Mouse (Mus musculus) E14TG2a.4 (cell line): ENCODE data around the gene Notch2.

Experiments
- CTCF ChIP-seq: conservative IDR thresholded peaks from 2 replicates; pipeline ENCODE4 v1.5.1; 2014; ENCODE audit warnings: low read length
- POU5F1 ChIP-seq: IDR thresholded peaks from 2 replicates; pipeline ENCODE4 v1.6.1; 2014; ENCODE audit warnings: low read length, borderline replicate concordance

DNA sequence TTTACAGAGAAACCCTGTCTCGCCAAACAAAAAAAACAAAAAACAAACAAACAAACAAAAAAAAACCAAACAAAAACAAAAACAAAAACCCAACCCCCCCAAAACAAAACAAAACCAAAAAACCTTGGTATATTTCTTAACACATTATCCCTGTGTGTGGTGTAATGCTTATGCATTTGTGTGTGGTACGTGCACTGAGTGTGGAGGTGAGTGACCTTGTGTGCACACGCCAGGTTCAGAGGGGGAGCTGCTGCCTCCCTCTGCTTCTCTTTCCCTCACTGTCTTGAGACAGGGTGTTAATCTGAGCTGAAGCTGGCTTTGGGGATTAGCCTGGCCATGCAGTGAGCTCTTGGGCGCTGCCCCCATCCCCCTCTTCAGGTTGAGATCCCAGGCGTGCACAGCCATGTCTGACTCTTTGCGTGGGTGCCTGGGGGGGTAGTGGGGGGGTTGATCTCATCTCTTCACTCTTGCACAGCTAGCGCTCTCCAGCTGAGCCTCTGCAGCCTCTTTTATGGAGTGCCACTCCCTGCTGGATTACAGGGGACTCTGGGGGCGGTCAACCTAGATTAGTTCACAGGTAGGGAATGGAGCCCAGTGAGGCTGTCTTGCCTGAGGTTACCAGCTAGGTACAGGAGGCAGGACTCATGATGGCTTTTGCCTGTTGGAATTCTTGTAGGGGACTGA, 32.3 kb downstream of the Notch2 start:
- TF ChIP-seq CTCF, result no peak
- no peak for TF ChIP-seq POU5F1
